Mouse (Mus musculus): ENCODE results near the gene Nav2.

The Nav2 gene

GRCm38 (mm10) chr7:49332644-49333043, 424.1 kb downstream of the Nav2 start:
- DNase-seq (ENCODE audit: low read depth) = no peak

GRCm38 (mm10) chr7:49334163-49334562, 425.6 kb downstream of the Nav2 start:
- no peak for DNase-seq (ENCODE audit: low read depth)

- DNase-seq (ENCODE audit: low read depth) = no peak
These were observed 426.5 kb downstream of the Nav2 start for GRCm38 (mm10) chr7:49335056-49335455.

GRCm38 (mm10) chr7:49336725-49337124, 428.2 kb downstream of the Nav2 start:
- no peak for DNase-seq (ENCODE audit: low read depth)

GRCm38 (mm10) chr7:49337710-49338109, 429.2 kb downstream of the Nav2 start:
- DNase-seq (ENCODE audit: low read depth) = no peak

- no peak for DNase-seq (ENCODE audit: low read depth)
These were observed 431.4 kb downstream of the Nav2 start for GRCm38 (mm10) chr7:49339953-49340352.

- DNase-seq (ENCODE audit: low read depth) = no peak
These were observed 432.8 kb downstream of the Nav2 start for GRCm38 (mm10) chr7:49341151-49341918.

- no peak for DNase-seq (ENCODE audit: low read depth)
These were observed 433.5 kb downstream of the Nav2 start for GRCm38 (mm10) chr7:49341919-49342529.

GRCm38 (mm10) chr7:49342556-49343080, 434.1 kb downstream of the Nav2 start:
- no peak for DNase-seq (ENCODE audit: low read depth)

GRCm38 (mm10) chr7:49343081-49343600, 434.6 kb downstream of the Nav2 start:
- peak; percentile 84 for DNase-seq (ENCODE audit: low read depth)

- no peak for DNase-seq (ENCODE audit: low read depth)
These were observed 435.4 kb downstream of the Nav2 start for GRCm38 (mm10) chr7:49343752-49344484.

GRCm38 (mm10) chr7:49347338-49348272, 439.1 kb downstream of the Nav2 start:
- no peak for DNase-seq (ENCODE audit: low read depth)

GRCm38 (mm10) chr7:49348636-49349035, 440.1 kb downstream of the Nav2 start:
- no peak for DNase-seq (ENCODE audit: low read depth)

- no peak for DNase-seq (ENCODE audit: low read depth)
These were observed 441.9 kb downstream of the Nav2 start for GRCm38 (mm10) chr7:49350321-49351007.

- DNase-seq (ENCODE audit: low read depth) = no peak
These were observed 443.2 kb downstream of the Nav2 start for GRCm38 (mm10) chr7:49351596-49352258.

- DNase-seq (ENCODE audit: low read depth) = no peak
These were observed 449.1 kb downstream of the Nav2 start for GRCm38 (mm10) chr7:49357441-49358165.

GRCm38 (mm10) chr7:49359120-49359519, 450.6 kb downstream of the Nav2 start:
- no peak for DNase-seq (ENCODE audit: low read depth)

GRCm38 (mm10) chr7:49360597-49360996, 452.1 kb downstream of the Nav2 start:
- no peak for DNase-seq (ENCODE audit: low read depth)

GRCm38 (mm10) chr7:49361465-49362090, 453.1 kb downstream of the Nav2 start:
- no peak for DNase-seq (ENCODE audit: low read depth)

Measured in fibroblast of lung, adult 2 months (primary cell).